Mouse (Mus musculus) hindbrain, embryonic 16.5 days (tissue): ENCODE results near the gene Numa1. TPM values are rescaled to one million over a fixed set of nuclear protein-coding genes. Genes with fewer than 3 reads are reported as not detected.

ENCODE experiments used
- ATAC-seq: fragments of 200-750 bp; cut with Nextera tagmentation; 2 replicates; pipeline ENCODE4 v1.8.0; 2017; ENCODE audit warnings: moderate TSS enrichment, moderate library complexity
- H3K27ac ChIP-seq: fragments of 300-500 bp; sonication (generic); 2 replicates; pipeline ENCODE4 v1.5.1; 2014; ENCODE audit warnings: low read depth, mild to moderate bottlenecking, control low read depth, low read length, moderate library complexity
- H3K27me3 ChIP-seq: fragments of 300-500 bp; sonication (generic); replicated peaks from 2 replicates; pipeline ENCODE4 v1.6.1; 2014; ENCODE audit warnings: low read length; ENCODE audit not compliant: control insufficient read depth, insufficient read depth
- H3K36me3 ChIP-seq: fragments of 300-500 bp; sonication (generic); 2 replicates; pipeline ENCODE4 v1.6.1; 2014; ENCODE audit warnings: mild to moderate bottlenecking, low read length, moderate library complexity, mixed read lengths; ENCODE audit not compliant: control insufficient read depth, insufficient read depth
- H3K4me1 ChIP-seq: fragments of 300-500 bp; sonication (generic); 2 replicates; pipeline ENCODE4 v1.6.1; 2014; ENCODE audit warnings: low read depth, low read length; ENCODE audit not compliant: control insufficient read depth, insufficient read depth
- H3K4me2 ChIP-seq: fragments of 300-500 bp; sonication (generic); 2 replicates; pipeline ENCODE4 v1.6.1; 2014; ENCODE audit warnings: mild to moderate bottlenecking, low read length, control low read depth, moderate library complexity
- H3K4me3 ChIP-seq: fragments of 300-500 bp; sonication (generic); 2 replicates; pipeline ENCODE4 v1.5.1; 2014; ENCODE audit warnings: mild to moderate bottlenecking, low read length, control low read depth, moderate library complexity
- H3K9ac ChIP-seq: fragments of 300-500 bp; sonication (generic); 2 replicates; pipeline ENCODE4 v1.6.1; 2014; ENCODE audit warnings: low read depth, mild to moderate bottlenecking, control low read depth, low read length, moderate library complexity
- H3K9me3 ChIP-seq: fragments of 300-500 bp; sonication (generic); 2 replicates; pipeline ENCODE4 v1.6.1; 2014; ENCODE audit warnings: mild to moderate bottlenecking, low read length, moderate library complexity; ENCODE audit not compliant: control insufficient read depth
- WGBS: fragments of 180-500 bp; shearing (Covaris S2); extraction: QIAGEN DNeasy Blood & Tissue Kit; methylation state at CpG from one replicate; pipeline ENCODE4 v1.1.7; 2014; 5-methylcytosine and 5-hydroxymethylcytosine counted together
- polyA plus RNA-seq: library from polyadenylated mRNA; unstranded; fragments of >200 nt; fragmentation: Nextera tagmentation; extraction: Ambion mirVana; gene quantifications from 2 replicates; pipeline ENCODE4 v1.2.1, GENCODE M21; 2015

Numa1 gene
- polyA plus RNA-seq, 1 experiment from 2014 or later = 32.7 TPM

DNA sequence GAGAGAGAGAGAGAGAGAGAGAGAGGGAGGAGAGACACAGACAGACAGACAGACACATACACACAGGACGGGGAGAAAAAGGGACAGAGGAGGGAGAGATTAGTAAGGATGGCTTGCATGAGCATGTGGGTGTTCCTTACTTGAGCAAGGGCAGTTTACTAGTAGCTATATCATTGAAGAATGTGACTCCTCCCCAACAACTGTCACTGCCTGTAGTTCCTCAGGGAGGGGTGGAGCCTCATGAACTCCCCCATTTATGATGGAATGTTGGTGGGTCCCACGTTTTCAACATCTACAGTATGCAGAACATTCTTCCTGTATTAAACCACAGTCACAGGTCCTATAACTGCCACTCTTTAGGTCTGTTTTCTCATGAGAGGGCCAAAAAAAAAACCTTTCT is 18.2 kb downstream of the Numa1 start:
- no peaks in the 10 kb centered on the region for H3K36me3 ChIP-seq
- H3K4me1 ChIP-seq = no peaks in the 10 kb centered on the region
- no peaks in the 10 kb centered on the region for H3K9me3 ChIP-seq
- H3K9ac ChIP-seq = no peak overlapping the region
- H3K27ac ChIP-seq = no peak overlapping the region
- WGBS = 65% methylated on average over 2 of the region's 2 CpGs
- H3K27me3 ChIP-seq = no peaks in the 10 kb centered on the region
- no peak for ATAC-seq
- H3K4me2 ChIP-seq = no peak overlapping the region
- no peak overlapping the region for H3K4me3 ChIP-seq

GRCm38 (mm10) chr7:101954163-101954562 is 20.3 kb downstream of the Numa1 start:
- Histone ChIP-seq H3K4me3 (no peak overlapping the region), H3K36me3 (no peaks in the 10 kb centered on the region), H3K9me3 (no peaks in the 10 kb centered on the region), H3K27me3 (no peaks in the 10 kb centered on the region), H3K9ac (no peak overlapping the region), H3K27ac (no peak overlapping the region), H3K4me2 (no peak overlapping the region), H3K4me1 (no peaks in the 10 kb centered on the region)
- ATAC-seq = no peak
- 93% methylated on average over 2 of the region's 2 CpGs for WGBS

DNA sequence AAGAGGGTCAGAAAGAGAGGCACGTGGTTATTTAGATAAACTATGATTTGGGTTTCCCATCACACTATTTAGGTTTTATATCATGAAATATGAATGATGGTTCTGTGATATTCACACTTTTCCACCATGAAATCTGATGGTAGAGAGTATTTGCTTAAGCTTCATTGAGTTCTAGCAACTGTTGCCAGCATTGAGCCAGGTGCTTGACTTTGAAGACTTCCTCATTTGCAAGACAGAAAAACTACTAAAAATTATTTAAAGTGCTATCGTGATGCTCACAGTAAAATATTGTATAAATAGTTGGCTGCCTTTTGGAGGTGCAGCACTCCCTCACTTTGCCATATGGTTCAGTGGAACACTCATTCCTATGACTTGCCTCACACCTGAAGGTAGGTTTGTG is 21.4 kb downstream of the Numa1 start:
- Histone ChIP-seq H3K4me1 (no peaks in the 10 kb centered on the region), H3K9ac (no peak overlapping the region), H3K27ac (no peak overlapping the region), H3K27me3 (no peaks in the 10 kb centered on the region), H3K36me3 (no peaks in the 10 kb centered on the region), H3K4me2 (no peak overlapping the region), H3K9me3 (no peaks in the 10 kb centered on the region), H3K4me3 (no peak overlapping the region)
- 91% methylated on average over 2 of the region's 2 CpGs for WGBS
- no peak for ATAC-seq

DNA sequence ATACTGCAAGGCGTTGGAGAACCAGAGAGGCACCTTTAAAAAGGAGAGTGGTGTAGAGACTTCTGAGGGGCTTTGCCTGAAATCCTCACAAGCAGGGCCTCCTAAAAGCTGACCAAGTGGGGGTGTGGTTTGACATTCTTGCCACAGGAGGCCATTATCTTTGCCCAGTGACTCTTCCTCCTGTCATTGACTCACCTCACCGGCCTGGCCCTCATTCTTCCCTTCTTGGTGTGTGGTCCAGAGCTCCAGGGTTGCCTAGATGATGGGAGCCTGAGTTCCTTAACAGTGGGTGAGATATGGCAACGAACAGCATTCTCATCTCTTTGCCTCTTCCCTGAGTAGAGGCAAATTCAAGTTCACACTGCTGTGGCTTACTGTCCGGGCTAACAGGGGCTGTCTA is 22.0 kb downstream of the Numa1 start:
- 56% methylated on average over 4 of the region's 4 CpGs for WGBS

DNA sequence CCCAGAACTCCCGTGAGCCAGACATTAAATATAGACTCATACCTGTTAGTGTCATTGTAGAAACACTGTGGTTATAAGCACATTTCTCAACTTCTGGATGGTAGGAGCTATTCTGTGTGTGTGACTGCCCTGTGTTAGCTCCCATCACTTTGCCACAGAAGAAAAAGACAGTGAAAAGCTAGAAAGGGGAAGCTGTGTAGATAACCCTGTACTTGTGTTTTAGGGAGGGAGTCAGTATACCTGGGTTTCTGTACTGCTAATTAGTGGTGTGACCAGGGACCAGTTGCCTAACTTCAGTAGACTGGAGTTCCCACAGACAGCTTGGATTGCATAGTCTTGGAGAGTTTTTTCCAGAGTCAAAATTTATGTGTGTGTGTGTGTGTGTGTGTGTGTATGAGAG is 22.6 kb downstream of the Numa1 start:
- Histone ChIP-seq H3K27me3 (no peaks in the 10 kb centered on the region), H3K36me3 (no peaks in the 10 kb centered on the region), H3K9ac (no peak overlapping the region), H3K27ac (no peak overlapping the region), H3K4me3 (no peak overlapping the region), H3K4me1 (no peaks in the 10 kb centered on the region), H3K4me2 (no peak overlapping the region), H3K9me3 (no peaks in the 10 kb centered on the region)
- 84% methylated on average over 1 of the region's 1 CpGs for WGBS
- no peak for ATAC-seq

More for the DNA sequence above, 22.0 kb downstream of the Numa1 start:
- Histone ChIP-seq H3K36me3 (no peaks in the 10 kb centered on the region), H3K4me1 (no peaks in the 10 kb centered on the region), H3K27ac (no peak overlapping the region), H3K4me2 (no peak overlapping the region), H3K4me3 (no peak overlapping the region), H3K9ac (no peak overlapping the region), H3K27me3 (no peaks in the 10 kb centered on the region), H3K9me3 (no peaks in the 10 kb centered on the region)
- ATAC-seq = no peak

- WGBS = 94% methylated on average over 5 of the region's 5 CpGs
Measured at GRCm38 (mm10) chr7:101956911-101957310, 23.0 kb downstream of the Numa1 start.

DNA sequence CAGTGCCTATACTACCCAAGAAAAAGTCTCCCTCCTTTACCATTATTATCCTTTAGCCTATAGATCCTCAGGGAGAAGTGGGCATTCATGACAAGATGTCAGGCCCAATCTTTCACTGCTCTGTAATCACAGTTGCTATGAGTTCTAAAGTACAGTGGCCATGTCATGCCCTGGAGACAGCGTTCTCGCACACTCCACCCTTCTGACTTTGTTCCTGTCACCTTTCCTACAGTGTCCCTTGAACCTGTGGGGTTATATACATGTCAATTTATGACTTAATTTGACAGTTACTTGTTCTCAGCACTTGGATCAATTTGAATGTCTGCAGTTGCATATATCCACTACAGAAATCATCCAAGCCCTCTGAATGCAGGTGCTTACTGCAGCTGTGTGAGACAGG is 28.9 kb downstream of the Numa1 start:
- ATAC-seq = no peak
- H3K4me2 ChIP-seq = no peak overlapping the region
- no peak overlapping the region for H3K27ac ChIP-seq
- no peaks in the 10 kb centered on the region for H3K4me1 ChIP-seq
- H3K4me3 ChIP-seq = no peak overlapping the region
- no peaks in the 10 kb centered on the region for H3K36me3 ChIP-seq
- 90% methylated on average over 2 of the region's 2 CpGs for WGBS
- H3K9ac ChIP-seq = no peak overlapping the region
- no peaks in the 10 kb centered on the region for H3K27me3 ChIP-seq
- no peaks in the 10 kb centered on the region for H3K9me3 ChIP-seq

More at GRCm38 (mm10) chr7:101956911-101957310, 23.0 kb downstream of the Numa1 start:
- Histone ChIP-seq H3K4me2 (no peak overlapping the region), H3K36me3 (no peaks in the 10 kb centered on the region), H3K27me3 (no peaks in the 10 kb centered on the region), H3K4me1 (no peaks in the 10 kb centered on the region), H3K9ac (no peak overlapping the region), H3K4me3 (no peak overlapping the region), H3K9me3 (no peaks in the 10 kb centered on the region), H3K27ac (no peak overlapping the region)
- ATAC-seq = no peak

GRCm38 (mm10) chr7:101963621-101964020 is 29.7 kb downstream of the Numa1 start:
- H3K9me3 ChIP-seq = no peaks in the 10 kb centered on the region
- 98% methylated on average over 2 of the region's 2 CpGs for WGBS

DNA sequence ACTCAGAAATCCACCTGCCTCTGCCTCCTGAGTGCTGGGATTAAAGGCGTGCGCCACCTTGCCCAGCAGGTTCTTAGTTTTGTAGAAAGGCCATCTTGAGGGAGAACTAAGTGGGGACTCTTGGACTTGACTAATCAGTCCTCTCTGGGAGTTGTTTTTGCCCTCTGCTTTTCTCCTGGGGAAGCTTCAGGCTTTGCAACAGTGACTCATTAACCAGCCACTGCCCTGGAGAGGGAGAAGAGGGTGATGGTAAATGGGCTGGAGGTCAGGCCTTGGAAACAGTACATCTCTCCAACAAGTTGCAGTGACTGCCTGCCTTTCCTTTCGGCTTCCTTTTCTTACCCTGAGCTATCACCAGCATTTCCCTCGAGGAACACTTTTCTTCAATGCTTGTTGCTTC is 30.6 kb downstream of the Numa1 start:
- no peak overlapping the region for H3K4me3 ChIP-seq

More at GRCm38 (mm10) chr7:101963621-101964020, 29.7 kb downstream of the Numa1 start:
- peaks cover under 1% of the 10 kb centered on the region for H3K4me1 ChIP-seq
- no peak for ATAC-seq
- H3K9ac ChIP-seq = no peak overlapping the region
- no peaks in the 10 kb centered on the region for H3K27me3 ChIP-seq
- H3K4me2 ChIP-seq = no peak overlapping the region
- H3K36me3 ChIP-seq = no peaks in the 10 kb centered on the region
- H3K27ac ChIP-seq = no peak overlapping the region
- H3K4me3 ChIP-seq = no peak overlapping the region

DNA sequence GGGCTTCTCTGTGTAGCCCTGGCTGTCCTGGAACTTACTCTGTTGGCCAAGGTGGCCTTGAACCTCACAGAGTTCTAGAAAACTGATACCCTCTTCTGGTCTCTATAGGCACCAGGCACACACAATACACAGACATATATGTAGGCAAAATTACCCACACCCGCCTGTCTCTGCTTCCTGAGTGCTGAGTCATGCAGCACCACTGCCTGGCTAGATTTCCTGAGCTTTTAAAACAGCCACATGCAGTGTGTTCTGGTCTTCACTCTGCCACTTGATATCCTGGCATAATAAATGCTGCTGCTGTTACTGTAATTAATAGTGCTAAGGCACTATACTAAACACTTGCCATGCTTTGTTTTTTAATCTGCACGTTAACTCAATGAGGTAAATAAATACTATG is 31.7 kb downstream of the Numa1 start:
- H3K9ac ChIP-seq = no peak overlapping the region
- ATAC-seq = no peak
- H3K27me3 ChIP-seq = no peaks in the 10 kb centered on the region
- no peak overlapping the region for H3K4me3 ChIP-seq
- no peaks in the 10 kb centered on the region for H3K36me3 ChIP-seq
- H3K4me1 ChIP-seq = peaks cover 6% of the 10 kb centered on the region
- no peaks in the 10 kb centered on the region for H3K9me3 ChIP-seq
- no peak overlapping the region for H3K4me2 ChIP-seq
- 71% methylated on average over 2 of the region's 2 CpGs for WGBS
- H3K27ac ChIP-seq = no peak overlapping the region

More for the DNA sequence above, 30.6 kb downstream of the Numa1 start:
- Histone ChIP-seq H3K9ac (no peak overlapping the region), H3K4me1 (peaks cover 6% of the 10 kb centered on the region), H3K27me3 (no peaks in the 10 kb centered on the region), H3K27ac (no peak overlapping the region), H3K9me3 (no peaks in the 10 kb centered on the region), H3K36me3 (no peaks in the 10 kb centered on the region), H3K4me2 (no peak overlapping the region)
- ATAC-seq = no peak
- WGBS = 87% methylated on average over 4 of the region's 4 CpGs
